Mouse (Mus musculus) skeletal muscle tissue, adult 2 months (tissue): ENCODE data around the gene Olfr10.

Experiments used
- DNase-seq: peaks from one replicate; pipeline ENCODE4 v3.0.0-alpha.2; 2012; ENCODE audit warnings: low read depth, low spot score

Gene Olfr10

DNA sequence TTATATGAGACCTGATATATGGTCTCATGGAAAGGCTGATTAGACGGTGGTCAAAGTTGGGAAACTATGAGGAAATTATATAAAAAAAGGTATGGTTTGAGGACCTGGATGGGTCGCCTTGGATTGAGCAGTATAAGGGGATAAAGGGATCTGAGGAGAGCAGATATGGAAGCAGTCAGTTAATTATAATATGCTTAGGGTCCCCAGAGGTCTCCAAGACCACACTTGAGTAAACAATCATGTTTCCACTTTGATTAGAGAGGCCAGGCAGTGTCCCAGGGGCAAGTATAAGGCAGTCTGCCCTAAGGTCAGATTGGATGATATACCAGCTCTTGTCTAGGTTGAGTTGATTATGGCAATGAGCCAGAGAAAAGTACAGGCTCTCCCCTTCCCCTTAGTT is 17.9 kb downstream of the Olfr10 start, which contains the start of gene Olfr1391:
Gene Olfr1391 (plus strand): TSS at position 301 of the 400 bp plus-strand sequence.
- DNase-seq = no peak

DNA sequence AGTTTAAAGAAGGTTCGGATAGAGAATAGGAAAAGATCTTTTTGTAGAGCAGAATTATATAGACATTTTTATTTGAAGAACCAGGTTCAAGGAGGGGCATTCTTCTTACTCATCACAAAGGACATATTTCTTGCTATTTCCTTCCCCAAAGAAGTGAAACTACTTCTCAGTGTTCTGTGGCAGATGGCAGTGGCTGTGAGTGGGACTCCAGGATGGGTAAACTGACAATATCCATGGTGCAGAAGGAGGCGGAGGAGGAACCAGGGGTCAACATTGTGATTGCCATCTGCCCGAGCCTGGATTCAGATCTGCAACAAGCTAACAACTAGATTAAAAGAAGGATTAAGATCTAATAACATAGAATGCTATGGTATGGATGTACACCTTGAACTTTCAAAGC is 22.2 kb downstream of the Olfr10 start:
- DNase-seq = no peak

DNA sequence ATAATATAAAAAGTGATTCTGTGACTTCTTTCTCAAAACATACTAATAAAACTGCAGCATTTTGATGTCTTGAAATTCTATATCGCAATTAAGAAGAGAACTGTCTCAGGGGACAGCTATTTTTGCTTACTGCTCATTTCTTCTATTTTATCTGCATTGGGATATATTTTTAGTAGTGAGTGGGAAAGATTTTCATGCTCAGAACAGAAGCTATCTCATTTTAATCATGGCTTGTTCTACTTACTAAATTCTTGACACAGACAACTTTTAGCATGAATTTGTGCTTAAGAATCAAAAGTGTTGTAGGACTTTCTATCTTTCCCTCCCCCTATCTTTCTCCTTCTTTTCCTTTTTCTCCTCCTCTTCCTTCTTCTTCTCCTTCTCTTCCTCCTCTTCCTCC is 25.1 kb downstream of the Olfr10 start:
- no peak for DNase-seq

DNA sequence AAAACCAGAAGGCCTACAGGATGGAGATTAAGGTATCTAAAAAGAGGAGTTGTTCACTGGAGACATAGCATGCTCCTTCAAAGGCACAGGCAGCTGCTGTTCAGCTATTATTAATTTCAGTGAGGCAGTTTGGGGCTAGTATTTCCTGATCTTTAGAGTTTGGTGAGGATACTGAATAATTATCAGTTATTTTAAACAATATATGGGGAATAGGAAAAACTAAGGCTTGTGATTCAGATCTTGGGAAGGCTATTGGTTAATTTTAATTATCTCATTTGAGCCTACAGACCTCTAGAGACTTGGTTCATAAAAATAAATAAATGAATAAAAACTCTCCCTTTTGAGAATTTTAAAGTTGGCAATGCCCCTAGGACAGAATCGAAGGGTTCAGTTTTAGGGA is 30.3 kb downstream of the Olfr10 start, which contains the start of gene Olfr1390:
Gene Olfr1390 (plus strand): TSS at position 301 of the 400 bp plus-strand sequence.
- no peak for DNase-seq

DNA sequence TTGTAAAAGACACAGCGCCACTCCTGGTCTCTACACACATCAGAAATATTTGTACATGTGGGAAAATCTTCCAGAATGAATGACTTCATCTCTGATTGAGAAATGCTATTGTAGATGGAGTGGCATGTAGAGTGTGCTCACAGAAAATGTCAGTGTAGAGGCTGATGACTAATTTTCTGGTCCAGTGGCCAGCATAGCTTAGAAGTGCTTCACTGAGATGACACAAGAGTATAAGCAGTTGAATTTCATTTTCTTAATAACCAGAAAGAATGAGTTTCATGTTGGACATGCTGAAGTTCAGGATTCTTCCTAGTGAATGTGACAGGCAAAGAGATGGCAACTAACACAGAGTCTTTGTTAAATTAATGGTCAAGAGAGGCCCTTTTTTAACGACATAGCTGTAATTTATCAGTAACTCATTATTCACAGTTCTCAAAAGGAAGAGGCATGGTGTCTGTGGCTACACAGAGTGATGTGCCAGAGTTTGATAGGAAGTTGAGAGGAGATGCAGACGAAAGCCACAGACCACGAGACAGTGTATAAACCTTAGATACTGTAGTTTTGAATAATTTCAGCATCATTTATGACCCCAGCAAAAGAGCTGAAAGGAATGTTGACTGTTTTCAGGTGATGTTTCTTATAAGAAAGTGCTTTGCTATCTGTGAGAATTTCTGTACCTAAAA is 32.8 kb downstream of the Olfr10 start:
- no peak for DNase-seq
